Mouse (Mus musculus): ENCODE results near the gene 4933425L06Rik.

The 4933425L06Rik gene

DNA sequence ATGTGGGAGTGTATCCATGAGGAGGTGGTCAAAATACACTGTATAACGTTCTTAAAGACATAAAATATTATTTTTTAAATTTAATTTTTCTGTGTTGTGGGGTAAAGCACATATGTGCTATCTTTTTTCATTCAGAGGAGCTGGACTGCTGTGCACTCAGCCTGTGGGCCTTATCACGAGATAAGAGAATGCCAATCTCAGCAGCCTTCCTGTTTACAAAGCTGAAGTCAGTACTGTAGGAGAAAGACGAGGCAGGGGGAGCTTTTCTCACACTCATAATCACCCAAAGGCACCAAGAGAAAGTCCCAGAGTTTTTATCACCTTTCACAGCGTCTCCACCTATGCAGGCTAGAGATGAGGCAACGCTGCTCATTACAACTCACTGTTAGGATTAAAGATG is 52.5 kb downstream of the 4933425L06Rik start:
- DNase-seq (ENCODE audit: low read depth, low spot score) = no peak

DNA sequence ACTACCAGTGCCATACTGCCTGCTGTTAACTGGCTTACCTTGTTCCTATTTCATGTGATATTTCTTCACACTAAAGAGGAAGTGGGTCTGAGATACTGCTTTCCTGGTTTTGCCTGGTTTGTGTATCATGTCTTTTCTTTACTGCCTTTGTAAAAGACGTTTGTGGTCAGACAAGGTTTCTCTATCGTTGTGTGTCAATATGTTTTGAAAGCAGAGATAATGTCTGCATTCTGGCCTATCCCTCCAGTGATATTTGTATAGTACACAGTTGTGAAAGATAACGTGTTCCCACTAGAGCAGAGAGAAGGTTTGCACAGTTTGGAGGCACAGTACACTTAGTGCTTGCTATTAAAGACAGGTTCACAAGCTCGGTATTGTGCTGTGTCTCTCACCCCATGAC is 58.0 kb downstream of the 4933425L06Rik start:
- DNase-seq (ENCODE audit: low read depth, low spot score) = no peak

DNA sequence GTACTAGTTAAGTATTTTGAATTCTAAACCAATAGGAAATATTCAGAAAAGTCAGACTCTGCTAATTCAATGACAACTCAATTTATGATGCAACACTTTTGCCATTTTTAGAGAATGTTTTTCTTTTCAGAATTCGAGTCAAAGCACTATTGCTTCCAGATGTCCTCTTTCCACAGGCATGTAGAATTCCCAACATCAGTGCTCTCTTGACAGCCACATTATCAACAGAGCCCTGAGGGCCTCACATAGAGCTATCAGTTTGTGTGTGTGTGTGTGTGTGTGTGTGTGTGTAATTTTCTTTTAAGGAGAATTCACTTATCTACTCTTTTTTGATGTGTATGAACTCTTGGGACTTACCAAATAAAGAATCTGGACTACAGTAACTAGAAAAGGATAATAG is 64.9 kb downstream of the 4933425L06Rik start:
- no peak for DNase-seq (ENCODE audit: low read depth, low spot score)

DNA sequence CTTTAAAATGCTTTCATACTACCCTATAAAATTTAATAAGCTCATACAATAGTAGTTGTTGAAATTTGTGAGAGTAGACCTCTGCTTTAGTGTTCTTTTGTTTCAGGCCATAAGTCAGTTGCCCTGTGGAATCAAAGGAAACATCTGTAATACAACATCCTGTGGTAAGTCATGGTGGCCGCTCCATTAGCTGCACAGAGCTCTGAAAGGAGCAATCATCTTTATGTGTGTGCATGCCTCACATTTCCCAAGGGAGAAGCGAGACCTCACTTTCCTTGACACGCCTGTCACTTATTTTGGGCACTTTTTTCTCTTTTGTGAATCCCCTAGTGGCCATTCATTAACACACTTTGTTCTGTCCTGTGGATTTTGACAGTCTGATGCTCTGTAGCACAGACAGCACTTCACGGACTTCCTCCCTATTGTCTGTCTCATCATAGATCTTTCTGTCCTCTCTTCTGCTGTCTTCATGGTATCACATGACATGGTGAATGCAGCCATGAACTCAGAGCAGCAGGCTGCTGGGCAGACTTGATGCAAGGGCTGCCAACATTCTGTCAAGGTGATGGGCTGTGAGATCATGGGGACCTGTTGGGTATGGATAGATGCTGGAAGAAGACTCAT is 66.0 kb downstream of the 4933425L06Rik start:
- no peak for DNase-seq (ENCODE audit: low read depth, low spot score)

DNA sequence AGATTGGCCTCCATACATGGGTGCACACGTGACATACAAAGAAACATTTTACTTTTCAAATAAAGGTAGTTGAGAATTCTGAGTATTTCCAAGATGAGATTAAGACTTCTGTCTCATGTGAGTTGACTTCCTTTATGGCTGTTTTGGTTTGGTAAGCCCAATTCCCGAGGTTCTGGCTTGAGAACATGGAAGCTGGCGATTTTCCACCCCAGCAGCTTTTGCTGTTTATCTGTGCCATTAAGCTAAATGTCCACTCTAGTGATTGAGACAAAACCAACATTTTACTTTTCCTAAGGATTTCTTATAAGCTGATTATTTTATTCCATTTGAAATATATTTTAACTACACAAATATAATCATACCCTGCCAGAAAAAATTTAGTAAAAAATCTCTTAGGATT is 68.1 kb downstream of the 4933425L06Rik start:
- no peak for DNase-seq (ENCODE audit: low read depth, low spot score)

DNA sequence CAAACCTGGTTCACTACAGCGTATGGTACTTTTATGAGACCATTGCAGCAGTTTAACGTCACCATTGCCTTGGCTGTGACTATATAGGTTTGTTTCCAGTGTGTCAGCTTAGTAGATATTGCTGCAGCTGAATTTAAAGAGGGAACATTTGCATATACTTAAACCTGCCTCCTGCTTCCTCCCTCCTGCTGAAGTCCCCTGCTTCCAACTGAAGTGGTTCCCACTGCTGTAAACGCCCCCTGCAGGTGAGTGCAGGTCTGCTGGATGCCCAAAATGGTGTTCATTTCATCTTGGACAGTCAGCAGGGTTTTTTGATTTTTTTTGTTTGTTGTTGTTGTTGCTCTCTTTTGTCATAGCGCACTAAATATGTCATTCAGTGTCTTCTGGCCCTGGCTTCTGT is 72.0 kb downstream of the 4933425L06Rik start:
- no peak for DNase-seq (ENCODE audit: low read depth, low spot score)

DNA sequence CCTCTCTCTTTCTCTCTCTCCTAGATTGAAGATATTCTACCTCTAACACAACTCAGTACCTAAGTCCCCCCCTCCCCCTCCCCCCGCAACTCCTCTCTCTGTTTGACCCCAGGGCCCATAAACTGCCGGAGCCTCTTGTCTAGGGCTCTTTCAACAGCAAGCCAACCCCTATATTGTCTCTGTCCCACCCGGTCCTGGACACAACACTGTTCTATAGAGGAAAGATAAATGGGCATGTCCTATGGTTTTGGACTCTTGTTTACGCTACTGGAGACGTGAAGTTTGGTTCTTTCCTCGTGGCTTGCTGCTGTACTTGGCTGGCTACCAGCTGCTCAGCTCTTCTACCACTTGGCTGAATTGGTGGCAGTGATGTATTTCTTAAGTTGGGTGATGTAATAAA is 83.5 kb downstream of the 4933425L06Rik start:
- DNase-seq (ENCODE audit: low read depth, low spot score) = no peak
